Mouse (Mus musculus): ENCODE data around the gene Rpl19. TPM values are rescaled to one million over a fixed set of nuclear protein-coding genes. Genes with fewer than 3 reads are reported as not detected.

Gene Rpl19
- polyA plus RNA-seq, 1 experiment from 2014 or later = 767 TPM

DNA sequence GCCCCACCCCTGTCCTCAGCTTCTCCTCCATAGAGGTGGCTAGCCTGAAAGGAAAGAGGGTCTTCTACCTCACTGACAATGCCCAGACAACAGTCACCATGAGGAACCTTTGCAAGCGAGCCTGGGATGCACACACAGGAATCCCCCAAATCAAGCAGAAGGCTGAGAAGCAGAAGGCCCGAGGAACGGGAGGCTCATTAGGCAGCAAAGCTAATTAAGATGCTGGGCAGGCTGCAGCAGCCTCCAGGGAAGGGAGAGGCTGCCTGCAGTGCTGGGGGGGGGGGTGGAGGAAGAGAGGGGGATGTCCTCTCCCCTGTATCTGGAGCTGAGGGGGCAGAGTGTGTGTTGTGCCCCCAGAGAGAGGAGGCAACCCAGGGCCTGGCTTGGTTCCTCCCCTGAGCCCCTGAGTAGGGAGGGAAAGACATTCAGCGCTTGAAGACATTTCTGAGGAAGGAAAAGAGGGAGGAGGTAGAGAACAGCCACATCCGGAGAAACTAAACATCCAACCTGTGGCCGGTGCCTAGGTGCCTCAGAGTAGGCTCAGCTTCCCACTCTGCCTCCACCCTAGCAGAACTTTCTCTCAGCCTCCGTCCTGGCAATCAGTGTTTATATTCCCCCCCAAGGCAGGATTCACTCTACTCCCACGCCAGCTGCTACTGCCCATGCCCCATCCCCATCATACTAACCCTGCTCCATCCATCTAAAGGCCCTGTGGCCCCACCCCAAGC lies 6.5 kb upstream of the Rpl19 start:
- 46% methylated on average over 7 of the region's 8 CpGs for WGBS
- Histone ChIP-seq H3K27ac (replicated peaks in 1 of 2; ENCODE audit: control insufficient read depth in 1 of 2, insufficient read depth in 1 of 2, low read depth in 2 of 2, low read length in 2 of 2) (no peak overlapping the region), H3K36me3 (ENCODE audit: control insufficient read depth, insufficient read depth, low read length) (peaks cover 6% of the 10 kb centered on the region; the same call in 1 of the 2 replicates), H3K9ac (ENCODE audit: low read length) (no peak overlapping the region), H3K4me2 (ENCODE audit: low read length) (no peak overlapping the region), H3K9me3 (ENCODE audit: control insufficient read depth, low read length) (no peaks in the 10 kb centered on the region), H3K27me3 (ENCODE audit: control insufficient read depth, insufficient read depth, low read length) (no peaks in the 10 kb centered on the region), H3K4me1 (ENCODE audit: control insufficient read depth in 2 of 2, insufficient read depth in 2 of 2, low read length in 2 of 2) (peaks cover 9 to 20% of the 10 kb centered on the region in 2 experiments), H3K4me3 (ENCODE audit: control insufficient read depth in 1 of 2, insufficient read depth in 1 of 2, low read depth in 1 of 2, low read length in 2 of 2) (no peak overlapping the region)
- no peak for ATAC-seq (ENCODE audit: insufficient number of reproducible peaks, insufficient read depth, low FRiP score, low read depth)

DNA sequence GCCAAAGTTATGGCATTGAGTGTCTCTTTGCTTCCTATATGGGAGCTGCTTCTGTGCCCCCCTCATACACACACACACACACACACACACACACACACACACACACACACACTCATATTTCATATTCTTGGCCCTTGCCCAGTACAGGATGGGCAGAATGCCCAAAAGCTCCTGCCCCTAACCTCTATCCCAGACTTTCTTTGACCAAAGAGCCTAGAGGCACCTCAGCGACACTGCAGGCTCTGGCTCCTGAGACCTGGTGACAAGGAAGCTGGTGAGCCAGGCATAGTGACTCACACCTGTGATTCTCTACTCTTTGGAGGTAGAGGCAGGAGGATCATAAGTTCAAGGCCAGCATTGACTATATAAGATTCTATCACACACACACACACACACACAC lies 5.8 kb upstream of the Rpl19 start:
- Histone ChIP-seq H3K9ac (ENCODE audit: low read length) (no peak overlapping the region), H3K36me3 (ENCODE audit: control insufficient read depth, insufficient read depth, low read length) (peaks cover 6% of the 10 kb centered on the region; the same call in 1 of the 2 replicates), H3K27ac (replicated peaks in 1 of 2; ENCODE audit: control insufficient read depth in 1 of 2, insufficient read depth in 1 of 2, low read depth in 2 of 2, low read length in 2 of 2) (no peak overlapping the region), H3K4me1 (ENCODE audit: control insufficient read depth in 2 of 2, insufficient read depth in 2 of 2, low read length in 2 of 2) (peaks cover 9 to 20% of the 10 kb centered on the region in 2 experiments), H3K4me2 (ENCODE audit: low read length) (no peak overlapping the region), H3K9me3 (ENCODE audit: control insufficient read depth, low read length) (no peaks in the 10 kb centered on the region), H3K4me3 (ENCODE audit: control insufficient read depth in 1 of 2, insufficient read depth in 1 of 2, low read depth in 1 of 2, low read length in 2 of 2) (no peak overlapping the region), H3K27me3 (ENCODE audit: control insufficient read depth, insufficient read depth, low read length) (no peaks in the 10 kb centered on the region)
- WGBS = 81% methylated on average over 1 of the region's 1 CpGs
- no peak for ATAC-seq (ENCODE audit: insufficient number of reproducible peaks, insufficient read depth, low FRiP score, low read depth)

DNA sequence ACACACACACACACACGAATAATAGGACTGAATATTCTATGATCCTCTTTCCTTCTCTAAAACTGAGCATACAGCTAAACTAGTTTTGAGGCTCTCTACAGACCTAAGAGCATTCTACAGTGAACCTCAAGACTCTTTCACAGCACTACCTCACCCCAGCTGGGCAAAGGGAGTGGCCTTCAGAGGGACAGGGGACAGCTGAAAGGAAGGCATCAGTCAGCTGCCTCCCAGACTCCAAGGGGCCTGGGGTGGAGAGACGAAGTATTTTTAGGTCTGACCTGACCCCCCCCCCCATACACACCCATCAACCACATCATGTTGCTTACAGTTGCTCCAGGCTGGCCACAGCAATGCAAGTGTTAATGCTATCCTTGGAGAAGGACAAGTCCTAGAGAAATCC lies 5.4 kb upstream of the Rpl19 start:
- H3K4me2 ChIP-seq (ENCODE audit: low read length) = peak overlapping the region; percentile 100
- H3K27me3 ChIP-seq (ENCODE audit: control insufficient read depth, insufficient read depth, low read length) = no peaks in the 10 kb centered on the region
- WGBS = 56% methylated on average over 2 of the region's 2 CpGs
- no peak for ATAC-seq (ENCODE audit: insufficient number of reproducible peaks, insufficient read depth, low FRiP score, low read depth)
- H3K4me3 ChIP-seq (ENCODE audit: control insufficient read depth in 1 of 2, insufficient read depth in 1 of 2, low read depth in 1 of 2, low read length in 2 of 2) = peak overlapping the region; percentile 77 to 79; a peak in 3 of 4 replicates
- H3K9me3 ChIP-seq (ENCODE audit: control insufficient read depth, low read length) = no peaks in the 10 kb centered on the region
- peaks cover 3% of the 10 kb centered on the region; the same call in 1 of the 2 replicates for H3K36me3 ChIP-seq (ENCODE audit: control insufficient read depth, insufficient read depth, low read length)
- no peak overlapping the region for H3K9ac ChIP-seq (ENCODE audit: low read length)
- H3K4me1 ChIP-seq (ENCODE audit: control insufficient read depth in 2 of 2, insufficient read depth in 2 of 2, low read length in 2 of 2) = peaks cover 12 to 20% of the 10 kb centered on the region in 2 experiments
- H3K27ac ChIP-seq (replicated peaks in 1 of 2; ENCODE audit: control insufficient read depth in 1 of 2, insufficient read depth in 1 of 2, low read depth in 2 of 2, low read length in 2 of 2) = no peak overlapping the region

DNA sequence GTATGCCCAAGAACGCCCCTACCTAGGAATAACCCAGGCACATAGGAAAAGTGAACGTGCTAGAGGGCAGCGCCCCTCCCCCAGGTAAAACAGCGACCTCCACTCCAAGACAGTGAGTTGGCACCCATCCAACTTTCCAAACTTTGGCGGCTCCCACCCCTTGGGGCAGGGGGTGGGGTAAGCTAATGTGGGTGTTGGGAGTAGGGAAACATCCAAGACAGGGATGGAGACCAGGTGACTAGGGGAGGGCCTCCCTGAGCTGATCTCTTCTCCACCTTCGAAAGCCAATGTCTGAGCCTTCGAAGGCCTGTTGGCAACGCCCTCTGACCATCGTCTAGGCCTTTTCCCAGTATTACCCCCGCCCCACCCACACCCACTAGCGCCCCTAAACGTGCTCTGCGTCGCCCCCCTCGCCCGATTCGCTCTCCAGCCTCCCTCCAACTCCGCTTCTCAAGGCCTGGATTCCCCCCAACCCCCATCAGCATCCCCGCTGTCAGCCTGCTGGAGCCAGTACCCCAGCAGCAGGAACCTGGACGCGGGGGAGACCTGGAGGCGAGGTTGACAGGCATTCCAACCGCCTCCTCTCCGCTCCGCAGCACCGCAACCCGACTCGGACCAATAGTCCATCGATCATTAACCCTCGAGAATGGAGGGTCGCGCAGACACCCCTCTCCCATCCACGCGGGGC lies 4.8 kb upstream of the Rpl19 start:
- Histone ChIP-seq H3K4me3 (ENCODE audit: control insufficient read depth in 1 of 2, insufficient read depth in 1 of 2, low read depth in 1 of 2, low read length in 2 of 2) (peak overlapping the region; percentile 77 to 79), H3K27ac (replicated peaks in 1 of 2; ENCODE audit: control insufficient read depth in 1 of 2, insufficient read depth in 1 of 2, low read depth in 2 of 2, low read length in 2 of 2) (peak overlapping the region in 1 of 2 experiments; percentile 77; a peak in 1 of 4 replicates), H3K9me3 (ENCODE audit: control insufficient read depth, low read length) (no peaks in the 10 kb centered on the region), H3K27me3 (ENCODE audit: control insufficient read depth, insufficient read depth, low read length) (no peaks in the 10 kb centered on the region), H3K4me1 (ENCODE audit: control insufficient read depth in 2 of 2, insufficient read depth in 2 of 2, low read length in 2 of 2) (peaks cover 13 to 20% of the 10 kb centered on the region in 2 experiments), H3K9ac (ENCODE audit: low read length) (peak overlapping the region; percentile 86), H3K36me3 (ENCODE audit: control insufficient read depth, insufficient read depth, low read length) (no peaks in the 10 kb centered on the region), H3K4me2 (ENCODE audit: low read length) (peak overlapping the region; percentile 100)
- ATAC-seq (ENCODE audit: insufficient number of reproducible peaks, insufficient read depth, low FRiP score, low read depth) = 0 out of 2 replicates have a peak, but pooled peaks have one; percentile 13
- 4% methylated on average over 34 of the region's 34 CpGs for WGBS

DNA sequence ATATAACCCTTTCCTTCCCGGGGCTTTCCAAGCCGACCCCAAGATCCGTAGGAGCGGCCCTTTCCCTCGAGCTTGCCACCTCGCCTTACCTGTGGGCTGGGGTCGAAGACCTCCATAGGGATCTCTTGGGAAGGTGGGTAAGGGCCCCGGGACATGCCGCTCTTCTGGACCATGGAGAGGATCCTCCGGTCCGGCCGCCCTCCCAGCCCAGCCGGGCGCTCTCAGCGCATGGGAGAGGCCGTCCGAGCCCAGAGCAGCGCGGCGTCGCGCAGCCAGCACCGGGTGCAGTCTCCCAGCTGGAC lies 4.3 kb upstream of the Rpl19 start:
- WGBS = under 1% methylated on average over 23 of the region's 23 CpGs
- peak overlapping the region; percentile 86 for H3K9ac ChIP-seq (ENCODE audit: low read length)
- no peaks in the 10 kb centered on the region for H3K36me3 ChIP-seq (ENCODE audit: control insufficient read depth, insufficient read depth, low read length)
- H3K27me3 ChIP-seq (ENCODE audit: control insufficient read depth, insufficient read depth, low read length) = no peaks in the 10 kb centered on the region
- peak; percentile 22 for ATAC-seq (ENCODE audit: insufficient number of reproducible peaks, insufficient read depth, low FRiP score, low read depth)
- H3K9me3 ChIP-seq (ENCODE audit: control insufficient read depth, low read length) = no peaks in the 10 kb centered on the region
- H3K4me1 ChIP-seq (ENCODE audit: control insufficient read depth in 2 of 2, insufficient read depth in 2 of 2, low read length in 2 of 2) = peaks cover 13 to 20% of the 10 kb centered on the region in 2 experiments
- peak overlapping the region in 1 of 2 experiments; percentile 77; a peak in 2 of 4 replicates for H3K27ac ChIP-seq (replicated peaks in 1 of 2; ENCODE audit: control insufficient read depth in 1 of 2, insufficient read depth in 1 of 2, low read depth in 2 of 2, low read length in 2 of 2)
- peak overlapping the region; percentile 77 to 79 for H3K4me3 ChIP-seq (ENCODE audit: control insufficient read depth in 1 of 2, insufficient read depth in 1 of 2, low read depth in 1 of 2, low read length in 2 of 2)
- peak overlapping the region; percentile 100 for H3K4me2 ChIP-seq (ENCODE audit: low read length)

DNA sequence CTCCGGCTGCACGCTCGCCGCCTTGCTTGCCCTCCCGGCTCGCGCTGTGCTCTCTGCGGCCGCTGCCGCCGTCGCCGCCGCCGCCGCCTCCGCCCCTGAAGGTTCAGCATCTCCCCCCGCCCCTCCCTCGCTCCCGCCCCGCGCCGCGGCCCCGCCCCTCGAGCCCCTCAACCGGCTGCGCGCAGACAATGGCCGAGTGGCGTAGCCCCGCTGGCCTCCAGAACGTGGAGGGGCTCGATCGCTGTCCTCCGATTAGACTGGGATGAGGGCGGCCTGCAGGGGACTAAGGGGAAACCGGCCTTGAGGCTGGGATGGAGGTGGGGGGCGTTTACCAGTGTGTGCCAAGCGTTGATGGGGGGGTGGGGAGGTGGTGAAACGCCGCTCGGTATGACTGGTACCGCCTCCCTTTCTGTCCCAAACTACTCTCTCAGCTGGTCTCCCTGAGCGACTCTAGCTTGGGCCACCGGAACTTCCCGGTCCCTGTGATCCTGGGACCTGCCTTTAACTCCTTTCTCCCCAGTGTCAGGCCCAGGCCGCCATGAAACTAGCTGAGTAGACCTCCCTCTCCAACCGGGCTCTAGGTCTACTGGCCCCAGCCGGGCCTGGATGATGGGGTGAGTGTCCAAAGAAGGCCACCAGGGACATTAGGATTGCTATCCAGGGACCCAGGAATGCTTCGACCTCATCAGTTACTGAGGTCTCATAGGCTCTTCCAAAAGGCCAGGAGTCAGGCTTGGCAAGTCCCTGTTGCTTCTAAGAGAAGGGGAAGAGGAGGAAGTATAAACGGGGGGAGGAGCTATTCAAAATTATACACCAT lies 3.7 kb upstream of the Rpl19 start, which contains the start of gene Cacnb1:
Gene Cacnb1 (minus strand): TSS at position 480 of the 817 bp plus-strand sequence.
- Histone ChIP-seq H3K27ac (replicated peaks in 1 of 2; ENCODE audit: control insufficient read depth in 1 of 2, insufficient read depth in 1 of 2, low read depth in 2 of 2, low read length in 2 of 2) (peak within 1 kb of the TSS; percentile 65 to 77), H3K4me2 (ENCODE audit: low read length) (peak within 1 kb of the TSS; percentile 100), H3K9me3 (ENCODE audit: control insufficient read depth, low read length) (no peaks in the 10 kb centered on the region), H3K4me1 (ENCODE audit: control insufficient read depth in 2 of 2, insufficient read depth in 2 of 2, low read length in 2 of 2) (peaks cover 13 to 23% of the 10 kb centered on the region in 2 experiments), H3K4me3 (ENCODE audit: control insufficient read depth in 1 of 2, insufficient read depth in 1 of 2, low read depth in 1 of 2, low read length in 2 of 2) (peak within 1 kb of the TSS; percentile 77 to 79), H3K9ac (ENCODE audit: low read length) (peak within 1 kb of the TSS; percentile 86), H3K27me3 (ENCODE audit: control insufficient read depth, insufficient read depth, low read length) (no peaks in the 10 kb centered on the region), H3K36me3 (ENCODE audit: control insufficient read depth, insufficient read depth, low read length) (no peaks in the 10 kb centered on the region)
- ATAC-seq (ENCODE audit: insufficient number of reproducible peaks, insufficient read depth, low FRiP score, low read depth) = peak; percentile 27
- whole genome bisulfite sequencing = 1% methylated on average over 48 of the region's 52 CpGs

DNA sequence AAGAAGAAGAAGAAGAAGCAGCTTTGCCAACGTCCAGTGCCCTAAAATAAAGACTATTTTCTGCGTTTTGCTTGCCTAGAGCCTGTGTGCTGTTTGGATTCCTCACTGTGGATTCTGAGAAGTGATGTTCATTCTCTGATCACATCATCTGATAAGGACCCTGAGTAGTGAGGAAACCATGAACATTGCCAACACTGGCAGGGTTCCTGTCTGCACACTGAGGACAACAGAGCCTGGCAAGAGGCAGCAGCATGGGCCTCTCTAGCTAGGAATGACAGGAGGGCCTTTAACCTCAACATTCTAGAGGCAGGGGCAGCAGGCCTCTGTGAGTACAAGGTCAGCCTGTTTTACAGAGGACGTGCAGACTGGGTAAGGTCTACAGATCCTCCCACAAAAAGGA lies 2.0 kb upstream of the Rpl19 start:
- H3K4me1 ChIP-seq (ENCODE audit: control insufficient read depth in 2 of 2, insufficient read depth in 2 of 2, low read length in 2 of 2) = peaks cover 13 to 20% of the 10 kb centered on the region in 2 experiments
- peaks cover 16% of the 10 kb centered on the region for H3K36me3 ChIP-seq (ENCODE audit: control insufficient read depth, insufficient read depth, low read length)
- ATAC-seq (ENCODE audit: insufficient number of reproducible peaks, insufficient read depth, low FRiP score, low read depth) = no peak

More for the DNA sequence above, 2.0 kb upstream of the Rpl19 start:
- Histone ChIP-seq H3K9ac (ENCODE audit: low read length) (no peak overlapping the region), H3K27ac (replicated peaks in 1 of 2; ENCODE audit: control insufficient read depth in 1 of 2, insufficient read depth in 1 of 2, low read depth in 2 of 2, low read length in 2 of 2) (no peak overlapping the region), H3K9me3 (ENCODE audit: control insufficient read depth, low read length) (no peaks in the 10 kb centered on the region), H3K4me2 (ENCODE audit: low read length) (no peak overlapping the region), H3K4me3 (ENCODE audit: control insufficient read depth in 1 of 2, insufficient read depth in 1 of 2, low read depth in 1 of 2, low read length in 2 of 2) (no peak overlapping the region), H3K27me3 (ENCODE audit: control insufficient read depth, insufficient read depth, low read length) (no peaks in the 10 kb centered on the region)
- 87% methylated on average over 3 of the region's 3 CpGs for WGBS
